Mouse (Mus musculus): ENCODE data around the gene Fam214b. TPM values are rescaled to one million over a fixed set of nuclear protein-coding genes. Genes with fewer than 3 reads are reported as not detected.
A peak's percentile ranks its signal among the peaks of the same experiment; 100 is the strongest.

Fam214b gene
- polyA plus RNA-seq (2015; fragmentation: Nextera tagmentation; extraction: Ambion mirVana), result 27.5 and 28.5 TPM in 2 replicates

DNA sequence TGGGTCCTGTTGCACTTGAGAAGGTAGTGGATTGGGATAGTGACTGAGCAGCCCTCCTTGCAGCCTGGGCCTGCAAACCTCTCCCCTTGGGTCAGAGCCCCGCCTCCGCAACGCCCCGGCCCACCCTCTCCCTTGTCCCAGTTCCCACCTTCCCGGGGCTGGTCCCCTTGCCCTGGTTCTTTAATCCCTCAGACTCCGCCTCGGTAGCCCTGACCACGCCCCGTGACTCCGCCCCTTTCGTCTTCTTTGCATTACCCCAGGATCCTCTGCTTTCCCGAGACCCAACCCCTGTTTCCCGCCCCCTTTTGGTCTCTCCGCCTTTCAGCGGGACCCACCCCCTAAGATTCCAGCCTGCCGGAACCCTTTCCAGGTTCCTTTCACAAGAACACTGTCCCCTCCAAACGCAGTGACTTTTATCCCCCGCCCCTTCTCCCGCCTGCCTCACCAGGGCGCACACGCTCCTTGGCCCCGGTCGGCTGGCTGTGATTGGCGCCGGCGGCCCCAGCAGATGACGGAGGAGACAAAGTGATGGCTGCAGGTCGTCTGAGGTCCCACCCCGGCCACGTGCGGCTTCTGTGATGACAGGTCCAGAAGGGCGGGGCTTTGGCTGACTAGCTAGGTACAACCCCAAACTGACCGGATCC is at the start of gene Fam214b:
Gene Fam214b (minus strand): TSS at position 562 of the 644 bp plus-strand sequence.
- Histone ChIP-seq H3K9ac (replicated peaks) (peak within 1 kb of the TSS; percentile 62), H3K4me1 (peaks cover 38% of the 10 kb centered on the region), H3K4me2 (peak within 1 kb of the TSS; percentile 88), H3K36me3 (no peaks in the 10 kb centered on the region), H3K27me3 (replicated peaks) (no peaks in the 10 kb centered on the region), H3K27ac (replicated peaks) (peak within 1 kb of the TSS; percentile 75), H3K9me3 (replicated peaks) (no peaks in the 10 kb centered on the region), H3K4me3 (replicated peaks) (peak within 1 kb of the TSS; percentile 63)
- under 1% methylated on average over 32 of the region's 33 CpGs for WGBS
- ATAC-seq (ENCODE audit: low FRiP score), result peak; percentile 93

- no peaks in the 10 kb centered on the region for H3K9me3 ChIP-seq (replicated peaks)
- H3K4me1 ChIP-seq, result no peaks in the 10 kb centered on the region
- 86% methylated on average over 4 of the region's 4 CpGs for whole genome bisulfite sequencing
- H3K4me2 ChIP-seq, result no peak overlapping the region
- H3K9ac ChIP-seq (replicated peaks), result no peak overlapping the region
- ATAC-seq (ENCODE audit: low FRiP score), result no peak
- H3K27ac ChIP-seq (replicated peaks), result no peak overlapping the region
- H3K36me3 ChIP-seq, result no peaks in the 10 kb centered on the region
- no peak overlapping the region for H3K4me3 ChIP-seq (replicated peaks)
- no peaks in the 10 kb centered on the region for H3K27me3 ChIP-seq (replicated peaks)
Observed at GRCm38 (mm10) chr4:43091183-43091582, 45.2 kb upstream of the Fam214b start.

- Histone ChIP-seq H3K4me2 (no peak overlapping the region), H3K9ac (replicated peaks) (no peak overlapping the region), H3K9me3 (replicated peaks) (no peaks in the 10 kb centered on the region), H3K4me3 (replicated peaks) (no peak overlapping the region), H3K27ac (replicated peaks) (no peak overlapping the region), H3K4me1 (no peaks in the 10 kb centered on the region), H3K27me3 (replicated peaks) (no peaks in the 10 kb centered on the region), H3K36me3 (no peaks in the 10 kb centered on the region)
- 94% methylated on average over 2 of the region's 2 CpGs for WGBS
- ATAC-seq (ENCODE audit: low FRiP score), result no peak
Observed at GRCm38 (mm10) chr4:43089950-43090349, 43.9 kb upstream of the Fam214b start.

DNA sequence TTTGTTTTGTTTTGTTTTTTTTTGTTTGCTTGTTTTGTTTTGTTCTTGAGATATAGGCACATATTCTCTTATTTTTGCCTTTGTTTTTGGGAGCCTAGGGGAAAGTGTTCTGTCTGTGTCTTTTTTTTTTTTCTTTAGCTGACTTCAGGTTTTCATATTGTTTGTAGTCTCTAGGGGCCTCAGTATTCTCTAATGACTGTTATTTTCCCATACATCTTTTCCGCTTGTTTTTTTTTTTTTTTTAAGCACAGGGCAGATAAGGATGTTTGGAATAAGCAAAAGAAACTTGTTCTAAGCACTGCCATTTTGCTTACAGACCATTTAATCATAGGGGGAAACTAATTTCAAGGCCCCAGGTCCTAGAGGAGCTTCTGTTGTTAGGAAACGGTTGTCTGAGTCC is 36.4 kb upstream of the Fam214b start:
- Histone ChIP-seq H3K9me3 (replicated peaks) (no peaks in the 10 kb centered on the region), H3K4me3 (replicated peaks) (no peak overlapping the region), H3K4me2 (no peak overlapping the region), H3K27me3 (replicated peaks) (no peaks in the 10 kb centered on the region), H3K9ac (replicated peaks) (no peak overlapping the region), H3K4me1 (no peaks in the 10 kb centered on the region), H3K36me3 (no peaks in the 10 kb centered on the region), H3K27ac (replicated peaks) (no peak overlapping the region)
- no peak for ATAC-seq (ENCODE audit: low FRiP score)
- 86% methylated on average over 2 of the region's 2 CpGs for WGBS

DNA sequence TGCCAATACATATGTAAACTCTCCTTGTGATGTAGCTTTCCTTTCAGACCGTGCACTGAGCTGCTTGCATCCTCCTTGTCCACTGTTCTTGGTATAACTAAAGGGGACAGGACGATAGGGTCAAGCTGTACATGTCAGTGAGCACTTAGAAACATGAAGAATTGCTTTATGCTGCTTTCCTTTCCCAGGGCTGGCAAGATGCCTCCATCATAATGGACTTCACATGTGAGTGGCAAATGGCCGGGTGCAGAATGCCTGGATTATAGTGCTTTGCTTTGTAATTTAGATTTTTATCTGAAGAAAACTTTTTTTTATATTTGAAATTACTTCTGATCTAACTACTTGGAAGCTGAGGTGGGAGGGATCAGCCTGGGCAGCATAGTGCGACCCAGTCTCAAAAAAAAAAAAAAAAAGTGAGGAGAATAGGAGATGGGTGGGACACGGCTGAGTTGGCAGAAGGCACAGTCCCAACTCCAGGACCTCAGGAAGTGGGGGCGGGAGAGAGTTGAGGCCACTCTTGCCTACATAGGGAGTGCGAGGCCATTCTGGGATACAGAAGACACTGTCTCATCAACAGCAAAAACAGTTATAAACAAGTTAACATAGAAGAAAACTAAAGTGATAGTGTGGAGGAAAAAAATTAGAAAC is 32.2 kb upstream of the Fam214b start:
- ATAC-seq (ENCODE audit: low FRiP score), result no peak
- Histone ChIP-seq H3K36me3 (no peaks in the 10 kb centered on the region), H3K9ac (replicated peaks) (no peak overlapping the region), H3K4me2 (no peak overlapping the region), H3K9me3 (replicated peaks) (no peaks in the 10 kb centered on the region), H3K27me3 (replicated peaks) (no peaks in the 10 kb centered on the region), H3K27ac (replicated peaks) (no peak overlapping the region), H3K4me1 (no peaks in the 10 kb centered on the region), H3K4me3 (replicated peaks) (no peak overlapping the region)
- 71% methylated on average over 7 of the region's 7 CpGs for WGBS

DNA sequence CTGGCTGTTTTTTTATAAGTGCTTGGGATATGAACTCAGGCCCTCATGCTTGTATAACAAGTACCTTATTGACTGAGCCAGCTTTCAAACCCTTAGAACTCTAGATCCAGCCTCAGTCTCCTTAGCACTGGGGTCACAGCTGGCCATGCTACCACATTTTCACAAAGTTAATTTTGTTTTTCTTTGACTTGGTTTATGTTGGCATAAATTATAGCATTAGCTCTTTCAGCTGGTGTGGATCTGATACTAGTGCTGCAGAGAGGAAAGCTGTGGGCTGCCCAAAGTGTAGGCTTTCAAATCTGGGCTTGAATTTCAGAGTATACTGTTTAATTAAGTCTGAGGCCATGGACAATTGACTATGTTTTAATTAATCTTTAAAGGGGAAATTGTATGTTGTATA is 28.9 kb upstream of the Fam214b start:
- Histone ChIP-seq H3K27ac (replicated peaks) (no peak overlapping the region), H3K4me1 (no peaks in the 10 kb centered on the region), H3K36me3 (no peaks in the 10 kb centered on the region), H3K4me3 (replicated peaks) (no peak overlapping the region), H3K27me3 (replicated peaks) (no peaks in the 10 kb centered on the region), H3K9me3 (replicated peaks) (no peaks in the 10 kb centered on the region), H3K9ac (replicated peaks) (no peak overlapping the region), H3K4me2 (no peak overlapping the region)
- ATAC-seq (ENCODE audit: low FRiP score), result no peak

DNA sequence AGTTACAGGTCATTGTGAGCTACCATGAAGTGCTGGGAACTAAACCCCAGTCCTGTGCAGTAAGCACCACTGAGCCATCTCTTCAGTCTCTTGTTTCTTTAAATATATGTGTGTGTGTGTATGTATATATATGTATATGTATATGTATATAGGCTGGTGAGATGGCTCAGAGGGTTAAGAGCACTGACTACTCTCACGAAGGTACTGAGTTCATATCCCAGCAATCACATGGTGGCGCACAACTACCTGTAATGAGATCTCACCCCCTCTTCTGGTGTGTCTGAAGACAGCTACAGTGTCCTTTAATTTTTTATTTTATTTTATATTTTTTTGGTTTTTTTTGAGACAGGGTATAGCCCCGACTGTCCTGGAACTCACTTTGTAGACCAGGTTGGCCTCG is 19.5 kb upstream of the Fam214b start:
- Histone ChIP-seq H3K27me3 (replicated peaks) (no peaks in the 10 kb centered on the region), H3K4me3 (replicated peaks) (no peak overlapping the region)
- 94% methylated on average over 4 of the region's 4 CpGs for WGBS

GRCm38 (mm10) chr4:43060286-43060685 is 14.3 kb upstream of the Fam214b start:
- Histone ChIP-seq H3K4me3 (replicated peaks) (0 out of 2 replicates have a peak overlapping the region, but pooled peaks have one; percentile 82), H3K9ac (replicated peaks) (no peak overlapping the region), H3K27me3 (replicated peaks) (no peaks in the 10 kb centered on the region), H3K27ac (replicated peaks) (no peak overlapping the region), H3K9me3 (replicated peaks) (no peaks in the 10 kb centered on the region), H3K4me2 (peak overlapping the region; percentile 75), H3K36me3 (no peaks in the 10 kb centered on the region), H3K4me1 (peaks cover 19% of the 10 kb centered on the region)
- ATAC-seq (ENCODE audit: low FRiP score), result no peak
- WGBS, result 63% methylated on average over 3 of the region's 3 CpGs

More for the DNA sequence above, 19.5 kb upstream of the Fam214b start:
- H3K9ac ChIP-seq (replicated peaks), result no peak overlapping the region
- no peaks in the 10 kb centered on the region for H3K9me3 ChIP-seq (replicated peaks)
- no peak overlapping the region for H3K27ac ChIP-seq (replicated peaks)
- H3K4me1 ChIP-seq, result 0 out of 2 replicates have a peak, but pooled peaks cover 6% of the 10 kb centered on the region
- H3K4me2 ChIP-seq, result no peak overlapping the region
- H3K36me3 ChIP-seq, result no peaks in the 10 kb centered on the region
- no peak for ATAC-seq (ENCODE audit: low FRiP score)

DNA sequence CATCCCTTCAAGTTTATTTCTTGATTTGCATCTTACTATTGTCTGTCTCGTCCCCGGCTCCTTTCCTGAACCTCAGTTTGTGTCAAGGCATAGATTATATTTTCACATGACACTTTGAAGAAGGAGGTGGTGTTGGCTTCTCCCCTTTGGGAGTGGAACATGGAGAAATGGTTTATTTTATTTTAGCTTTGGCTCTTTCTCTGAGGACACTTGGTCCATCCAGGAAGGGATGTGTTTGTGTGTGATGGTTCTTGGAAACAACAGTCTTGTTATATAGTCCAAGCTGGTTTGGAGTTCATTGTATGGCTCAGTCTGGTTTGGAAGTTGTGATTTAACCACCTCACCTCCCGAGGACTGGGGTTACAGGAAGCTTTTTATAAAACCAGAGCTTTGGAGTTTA is 13.7 kb upstream of the Fam214b start:
- peaks cover 19% of the 10 kb centered on the region for H3K4me1 ChIP-seq
- peak overlapping the region; percentile 75 for H3K4me2 ChIP-seq
- no peaks in the 10 kb centered on the region for H3K36me3 ChIP-seq
- no peaks in the 10 kb centered on the region for H3K9me3 ChIP-seq (replicated peaks)
- WGBS, result 35% methylated on average over 3 of the region's 3 CpGs
- ATAC-seq (ENCODE audit: low FRiP score), result no peak
- no peaks in the 10 kb centered on the region for H3K27me3 ChIP-seq (replicated peaks)
- 0 out of 2 replicates have a peak overlapping the region, but pooled peaks have one; percentile 76 for H3K9ac ChIP-seq (replicated peaks)
- H3K4me3 ChIP-seq (replicated peaks), result peak overlapping the region; percentile 82
- no peak overlapping the region; the same call in 1 of the 2 replicates for H3K27ac ChIP-seq (replicated peaks)

GRCm38 (mm10) chr4:43058753-43059654 is 13.0 kb upstream of the Fam214b start, which contains the start of gene Unc13b:
Gene Unc13b (plus strand): TSS chr4:43058953.
- peak within 1 kb of the TSS; percentile 86 for H3K27ac ChIP-seq (replicated peaks)
- H3K4me3 ChIP-seq (replicated peaks), result peak within 1 kb of the TSS; percentile 82
- H3K4me1 ChIP-seq, result peaks cover 19% of the 10 kb centered on the region
- peak within 1 kb of the TSS; percentile 76 for H3K9ac ChIP-seq (replicated peaks)
- H3K27me3 ChIP-seq (replicated peaks), result no peaks in the 10 kb centered on the region
- ATAC-seq (ENCODE audit: low FRiP score), result peak; percentile 97
- no peaks in the 10 kb centered on the region for H3K9me3 ChIP-seq (replicated peaks)
- peak within 1 kb of the TSS; percentile 75 for H3K4me2 ChIP-seq
- no peaks in the 10 kb centered on the region for H3K36me3 ChIP-seq
- WGBS, result under 1% methylated on average over 75 of the region's 90 CpGs

- 16% methylated on average over 8 of the region's 8 CpGs for WGBS
- Histone ChIP-seq H3K27me3 (replicated peaks) (no peaks in the 10 kb centered on the region), H3K4me3 (replicated peaks) (peak overlapping the region; percentile 82), H3K9me3 (replicated peaks) (no peaks in the 10 kb centered on the region), H3K4me2 (peak overlapping the region; percentile 75), H3K4me1 (peaks cover 19% of the 10 kb centered on the region), H3K9ac (replicated peaks) (peak overlapping the region; percentile 76; the same call in 1 of the 2 replicates), H3K27ac (replicated peaks) (peak overlapping the region; percentile 86), H3K36me3 (no peaks in the 10 kb centered on the region)
- peak; percentile 32; the same call in 1 of the 2 replicates for ATAC-seq (ENCODE audit: low FRiP score)
Observed at GRCm38 (mm10) chr4:43058392-43058752, 12.4 kb upstream of the Fam214b start.

All from neural tube, embryonic 15.5 days (tissue).